Mouse (Mus musculus) lung, postnatal 0 days (tissue): ENCODE measurements around the gene Immp2l. TPM values are rescaled to one million over a fixed set of nuclear protein-coding genes. Genes with fewer than 3 reads are reported as not detected.

Experiments
- ATAC-seq: fragments of 200-750 bp; cut with Nextera tagmentation; 2 replicates; pipeline ENCODE4 v1.8.0; 2017; ENCODE audit warnings: moderate library complexity
- DNase-seq: peaks from one replicate; pipeline ENCODE4 v3.0.0-alpha.2; 2016; ENCODE audit warnings: low spot score
- H3K27ac ChIP-seq: fragments of 300-500 bp; sonication (generic); 2 replicates; pipeline ENCODE4 v1.5.1; 2014; ENCODE audit warnings: antibody characterized with exemption, mild to moderate bottlenecking, low read length, mixed read lengths
- H3K27me3 ChIP-seq: fragments of 300-500 bp; sonication (generic); replicated peaks from 2 replicates; pipeline ENCODE4 v1.6.1; 2014; ENCODE audit warnings: low read length, mixed read lengths; ENCODE audit not compliant: insufficient read depth
- H3K36me3 ChIP-seq: fragments of 300-500 bp; sonication (generic); 2 replicates; pipeline ENCODE4 v1.6.1; 2014; ENCODE audit warnings: low read length, mixed read lengths; ENCODE audit not compliant: insufficient read depth
- H3K4me1 ChIP-seq: fragments of 300-500 bp; sonication (generic); 2 replicates; pipeline ENCODE4 v1.6.1; 2014; ENCODE audit warnings: antibody characterized with exemption, low read depth, low read length, mixed read lengths; ENCODE audit not compliant: insufficient read depth
- H3K4me2 ChIP-seq: fragments of 300-500 bp; sonication (generic); replicated peaks from 2 replicates; pipeline ENCODE4 v1.6.1; 2014; ENCODE audit warnings: low read depth, mild to moderate bottlenecking, low read length, moderate library complexity, mixed read lengths
- H3K4me3 ChIP-seq: fragments of 300-500 bp; sonication (generic); 2 replicates; pipeline ENCODE4 v1.5.1; 2014; ENCODE audit warnings: low read depth, low read length
- H3K9ac ChIP-seq: fragments of 300-500 bp; sonication (generic); replicated peaks from 2 replicates; pipeline ENCODE4 v1.6.1; 2014; ENCODE audit warnings: low read depth, mild to moderate bottlenecking
- H3K9me3 ChIP-seq: fragments of 300-500 bp; sonication (generic); 2 replicates; pipeline ENCODE4 v1.6.1; 2016; ENCODE audit warnings: low read length, mixed read lengths
- CTCF ChIP-seq: IDR thresholded peaks from 2 replicates; pipeline ENCODE4 v1.5.1; 2016; ENCODE audit warnings: antibody characterized with exemption, mild to moderate bottlenecking
- EP300 ChIP-seq: IDR thresholded peaks from 2 replicates; pipeline ENCODE4 v1.6.1; 2016; ENCODE audit warnings: antibody characterized with exemption, mild to moderate bottlenecking, control low read depth
- WGBS: fragments of 180-500 bp; shearing (Covaris S2); extraction: QIAGEN DNeasy Blood & Tissue Kit; methylation state at CpG from one replicate; pipeline ENCODE4 v1.1.7; 2014; 5-methylcytosine and 5-hydroxymethylcytosine counted together
- polyA plus RNA-seq: library from polyadenylated mRNA; unstranded; fragments of >200 nt; fragmentation: Nextera tagmentation; extraction: Ambion mirVana; gene quantifications from 2 replicates; pipeline ENCODE4 v1.2.1, GENCODE M21; 2015

The Immp2l gene
- polyA plus RNA-seq, 1 experiment from 2014 or later: 5.2 TPM

DNA sequence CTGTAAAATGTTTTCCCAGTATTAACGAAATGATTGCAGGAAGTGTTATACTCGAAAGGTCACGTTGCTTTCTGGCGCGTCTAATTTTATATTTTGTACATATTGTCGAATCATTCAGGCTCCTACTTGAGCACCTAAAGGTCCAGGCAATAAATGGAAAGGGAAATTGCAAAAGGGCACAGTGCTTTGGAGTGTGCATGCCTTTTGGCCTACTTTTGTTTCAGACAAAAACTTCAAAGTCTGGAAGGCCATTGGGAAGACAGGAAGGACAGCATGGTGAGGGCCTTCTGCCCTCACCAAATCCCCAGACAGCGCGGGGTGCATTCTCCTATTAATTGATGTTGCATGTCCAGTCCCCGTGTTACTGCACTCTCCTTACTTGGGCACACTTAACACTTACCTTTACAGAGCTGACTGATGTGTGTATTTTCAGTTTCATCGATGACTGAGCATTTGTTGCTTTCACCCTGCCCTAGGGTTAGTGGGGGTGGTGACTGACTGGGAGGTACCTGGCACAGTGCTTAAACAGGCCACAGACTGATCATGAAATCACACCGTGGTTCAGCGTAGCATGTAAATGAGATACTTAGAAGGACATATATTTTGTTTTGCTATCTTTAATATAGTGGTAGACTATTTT lies 20.7 kb downstream of the Immp2l start:
- DNase-seq (no peak), ATAC-seq (no peak)
- Histone ChIP-seq H3K27me3 (no peaks in the 10 kb centered on the region), H3K9ac (no peak overlapping the region), H3K36me3 (no peaks in the 10 kb centered on the region), H3K4me3 (no peak overlapping the region), H3K27ac (no peak overlapping the region), H3K4me2 (no peak overlapping the region), H3K9me3 (no peaks in the 10 kb centered on the region), H3K4me1 (no peaks in the 10 kb centered on the region)
- TF ChIP-seq EP300 (no peak), CTCF (no peak)
- WGBS: 77% methylated on average over 12 of the region's 12 CpGs

DNA sequence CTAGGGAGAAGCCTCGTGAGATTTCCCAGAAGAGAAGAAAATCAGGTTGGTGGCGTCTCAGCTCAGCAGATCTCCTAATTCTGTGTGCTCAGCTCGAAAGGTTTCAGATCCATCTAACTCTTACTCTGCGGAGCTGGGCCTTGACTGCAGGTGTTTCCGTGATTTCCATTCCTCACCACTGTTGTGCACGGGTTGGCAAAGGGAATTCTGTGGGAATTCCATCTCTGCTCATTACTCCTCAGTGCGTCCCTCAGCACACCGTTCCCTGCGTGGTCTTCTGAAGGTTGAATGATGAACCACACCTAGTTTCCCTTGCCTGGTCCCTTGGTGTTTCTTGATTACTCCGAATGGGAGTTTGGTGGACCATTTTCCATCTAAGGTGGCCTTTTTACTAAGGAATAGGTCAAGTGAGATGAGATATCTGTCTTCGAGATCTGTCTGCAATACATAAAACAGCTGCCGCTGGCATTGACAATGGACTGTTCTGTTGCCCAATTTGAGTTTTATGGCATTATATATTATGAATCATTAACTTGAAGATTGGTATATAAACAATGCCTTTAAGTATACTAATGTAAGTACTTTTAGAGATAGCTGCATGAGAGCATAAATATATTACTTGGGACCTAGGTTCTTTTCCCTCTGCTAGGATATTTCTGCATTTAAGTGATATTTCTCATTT lies 23.3 kb downstream of the Immp2l start:
- H3K36me3 ChIP-seq: no peaks in the 10 kb centered on the region
- WGBS: 86% methylated on average over 12 of the region's 12 CpGs
- no peak overlapping the region for H3K4me2 ChIP-seq
- H3K27ac ChIP-seq: no peak overlapping the region
- H3K4me3 ChIP-seq: no peak overlapping the region
- ATAC-seq (no peak), DNase-seq (no peak)
- no peaks in the 10 kb centered on the region for H3K4me1 ChIP-seq
- no peak for TF ChIP-seq EP300
- H3K9ac ChIP-seq: no peak overlapping the region
- no peaks in the 10 kb centered on the region for H3K27me3 ChIP-seq
- H3K9me3 ChIP-seq: no peaks in the 10 kb centered on the region

DNA sequence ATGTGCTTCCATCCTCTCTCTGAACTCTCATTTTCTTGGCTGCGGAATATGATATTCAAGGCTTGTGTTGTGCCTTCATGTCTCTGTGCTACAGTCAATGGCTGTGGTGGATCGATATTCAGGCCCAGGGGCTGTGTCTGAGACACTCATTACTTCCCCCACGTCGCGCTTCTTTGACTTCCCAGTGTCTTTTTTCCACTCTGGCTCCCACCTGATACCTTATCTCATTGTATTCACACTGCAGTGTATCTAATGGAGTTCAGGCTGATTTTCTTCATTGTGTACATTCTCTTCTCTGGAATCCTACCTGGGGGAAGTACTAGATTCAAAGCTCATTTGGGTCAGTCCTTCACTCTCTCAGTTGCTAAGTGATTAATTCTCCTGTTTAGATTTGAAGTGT lies 27.1 kb downstream of the Immp2l start:
- Histone ChIP-seq H3K36me3 (no peaks in the 10 kb centered on the region), H3K9ac (no peak overlapping the region), H3K4me2 (no peak overlapping the region), H3K27ac (no peak overlapping the region), H3K4me1 (no peaks in the 10 kb centered on the region), H3K9me3 (no peaks in the 10 kb centered on the region), H3K4me3 (no peak overlapping the region), H3K27me3 (no peaks in the 10 kb centered on the region)
- TF ChIP-seq EP300 (no peak), CTCF (no peak)
- ATAC-seq (no peak), DNase-seq (no peak)
- 73% methylated on average over 5 of the region's 5 CpGs for WGBS

DNA sequence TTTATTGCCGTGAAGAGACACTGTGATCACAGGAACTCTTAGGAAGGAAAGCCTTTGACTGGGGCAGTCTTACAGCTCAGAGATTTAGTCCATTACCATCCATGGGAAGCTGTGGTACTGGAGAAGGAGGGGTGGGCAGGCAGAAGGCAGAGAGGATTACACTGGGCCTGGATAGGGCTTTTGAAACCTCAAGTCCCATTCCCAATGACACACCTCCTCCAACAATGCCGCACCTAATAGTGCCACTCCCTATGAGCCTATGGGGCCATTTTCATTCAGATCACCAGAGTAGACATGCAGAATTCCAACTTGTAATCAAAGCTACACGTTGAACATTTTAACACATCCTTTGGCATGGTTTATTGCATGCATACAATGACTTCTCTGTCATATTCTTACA lies 29.0 kb downstream of the Immp2l start:
- H3K4me1 ChIP-seq: no peaks in the 10 kb centered on the region
- H3K4me2 ChIP-seq: no peak overlapping the region
- no peak overlapping the region for H3K9ac ChIP-seq
- no peak for ATAC-seq
- no peak for DNase-seq
- H3K36me3 ChIP-seq: no peaks in the 10 kb centered on the region
- no peak overlapping the region for H3K4me3 ChIP-seq
- no peaks in the 10 kb centered on the region for H3K27me3 ChIP-seq
- no peak for TF ChIP-seq CTCF
- TF ChIP-seq EP300: no peak
- WGBS: 73% methylated on average over 3 of the region's 3 CpGs
- no peak overlapping the region for H3K27ac ChIP-seq
- H3K9me3 ChIP-seq: no peaks in the 10 kb centered on the region

DNA sequence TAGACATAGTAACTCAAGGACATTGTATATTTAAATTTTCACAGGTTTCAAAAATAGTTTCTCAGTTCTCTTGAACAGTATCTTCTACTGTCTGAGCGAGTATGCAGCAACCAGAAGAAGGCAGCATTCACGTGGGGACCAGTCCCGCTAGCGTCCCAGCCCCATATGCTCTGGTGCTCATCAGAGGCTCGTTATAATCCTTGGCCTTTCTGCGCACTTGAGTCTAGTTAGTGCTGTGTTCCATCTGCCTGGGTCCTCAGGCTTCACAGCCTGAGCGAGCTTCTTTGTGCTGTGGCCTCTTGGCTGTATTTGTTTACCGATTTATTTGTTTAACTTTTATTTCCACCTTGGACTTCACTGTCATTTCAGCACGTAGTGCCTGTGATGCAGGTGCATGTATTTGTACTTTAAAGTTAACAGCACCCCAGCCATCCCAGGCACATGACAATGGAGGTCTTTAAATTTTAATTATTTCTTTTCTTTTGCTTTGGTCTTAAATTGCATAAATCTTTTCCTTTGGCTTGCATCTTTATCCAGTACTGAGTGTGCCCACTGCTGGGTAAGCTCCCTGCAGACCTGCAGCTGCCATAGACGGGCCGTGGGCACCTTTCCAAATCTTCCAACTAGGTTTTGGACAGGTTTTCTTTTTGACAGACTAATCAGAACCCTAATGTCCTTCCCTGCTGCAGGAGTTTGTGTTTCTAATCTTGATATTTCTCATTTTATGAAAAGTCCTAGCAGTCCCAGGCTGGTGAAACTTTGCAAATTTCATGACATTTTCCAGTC lies 30.3 kb downstream of the Immp2l start:
- Histone ChIP-seq H3K9ac (no peak overlapping the region), H3K4me1 (no peaks in the 10 kb centered on the region), H3K27me3 (no peaks in the 10 kb centered on the region), H3K36me3 (no peaks in the 10 kb centered on the region), H3K4me2 (no peak overlapping the region), H3K27ac (no peak overlapping the region), H3K9me3 (no peaks in the 10 kb centered on the region), H3K4me3 (no peak overlapping the region)
- DNase-seq (no peak), ATAC-seq (no peak)
- TF ChIP-seq CTCF (no peak), EP300 (no peak)
- WGBS: 80% methylated on average over 11 of the region's 11 CpGs

DNA sequence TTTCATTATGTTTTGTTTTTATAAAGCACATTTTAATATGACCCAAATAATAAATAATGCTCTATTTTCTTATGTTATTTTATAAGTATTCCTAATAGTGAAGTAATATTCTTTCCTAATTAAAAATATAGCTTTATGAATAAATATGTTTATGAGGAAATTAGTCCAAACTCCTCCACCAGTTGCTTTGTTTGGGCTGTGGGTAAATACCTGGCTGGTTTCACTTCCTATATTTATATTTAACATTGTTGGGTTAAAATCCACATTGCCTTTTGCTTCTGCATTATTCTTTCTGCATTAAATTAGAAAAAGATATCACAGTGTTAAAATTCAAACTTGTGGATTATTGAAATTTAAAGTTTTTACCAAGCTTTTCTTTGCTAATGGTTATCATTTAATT lies 32.1 kb downstream of the Immp2l start:
- TF ChIP-seq CTCF (no peak), EP300 (no peak)
- no peaks in the 10 kb centered on the region for H3K36me3 ChIP-seq
- H3K4me2 ChIP-seq: no peak overlapping the region
- H3K9me3 ChIP-seq: no peaks in the 10 kb centered on the region
- no peak overlapping the region for H3K4me3 ChIP-seq
- ATAC-seq (no peak), DNase-seq (no peak)
- H3K4me1 ChIP-seq: no peaks in the 10 kb centered on the region
- no peak overlapping the region for H3K27ac ChIP-seq
- H3K9ac ChIP-seq: no peak overlapping the region
- H3K27me3 ChIP-seq: no peaks in the 10 kb centered on the region
